Mouse (Mus musculus): Measurements from ENCODE around the gene Shmt1. TPM values are rescaled to one million over a fixed set of nuclear protein-coding genes. Genes with fewer than 3 reads are reported as not detected.
"Not testable (repeated sequence)": the region's sequence is repeated elsewhere in the genome, so short reads cannot be mapped to it uniquely, and the experiment has no call there.

Shmt1 gene
- 10 to 100 TPM; 40.4 to 80.2 TPM for total RNA-seq (2021)
- long read RNA-seq, experiment 1, transcript Shmt1-201 (12 exons, 2,858 nt): major isoform, 154 of 171 reads
- long read RNA-seq, experiment 1, partial matches to known transcripts: 12 of 171 reads
- long read RNA-seq, experiment 1, other reads (novel, unspliced or antisense): 3 of 171 reads
- long read RNA-seq, experiment 2, transcript Shmt1-201 (12 exons, 2,858 nt): major isoform, 18 of 20 reads
- long read RNA-seq, experiment 2, partial matches to known transcripts: 1 of 20 reads
- long read RNA-seq, experiment 2, other reads (novel, unspliced or antisense): 0 of 20 reads

DNA sequence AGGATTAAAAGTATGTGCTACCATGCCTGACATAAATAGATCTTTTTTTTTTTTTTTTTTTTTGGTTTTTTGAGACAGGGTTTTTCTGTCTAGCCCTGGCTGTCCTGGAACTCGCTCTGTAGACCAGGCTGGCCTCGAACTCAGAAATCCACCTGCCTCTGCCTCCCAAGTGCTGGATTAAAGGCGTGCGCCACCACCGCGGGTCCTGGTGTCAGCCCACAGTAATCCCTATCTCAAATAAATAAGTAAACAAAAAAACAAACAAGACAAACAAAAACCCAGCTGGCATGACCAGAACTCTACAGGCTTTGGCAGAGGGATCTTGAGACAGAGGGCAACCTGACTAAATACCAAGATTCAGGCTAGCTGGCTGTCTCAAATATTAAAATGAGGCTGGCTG lies at the start of gene Shmt1:
Shmt1 (minus strand) TSS at position 101 of the 400 bp plus-strand sequence.
- DNase-seq: not testable (repeated sequence)

- no peak for DNase-seq
Measured at GRCm38 (mm10) chr11:60856587-60856986, 45.1 kb upstream of the Shmt1 start.

- no peak for DNase-seq
Measured at GRCm38 (mm10) chr11:60845415-60845814, 33.9 kb upstream of the Shmt1 start.

GRCm38 (mm10) chr11:60843412-60843811 lies 31.9 kb upstream of the Shmt1 start:
- DNase-seq: no peak

GRCm38 (mm10) chr11:60841467-60842200 lies 30.1 kb upstream of the Shmt1 start:
- DNase-seq: peak; percentile 53 to 59

DNA sequence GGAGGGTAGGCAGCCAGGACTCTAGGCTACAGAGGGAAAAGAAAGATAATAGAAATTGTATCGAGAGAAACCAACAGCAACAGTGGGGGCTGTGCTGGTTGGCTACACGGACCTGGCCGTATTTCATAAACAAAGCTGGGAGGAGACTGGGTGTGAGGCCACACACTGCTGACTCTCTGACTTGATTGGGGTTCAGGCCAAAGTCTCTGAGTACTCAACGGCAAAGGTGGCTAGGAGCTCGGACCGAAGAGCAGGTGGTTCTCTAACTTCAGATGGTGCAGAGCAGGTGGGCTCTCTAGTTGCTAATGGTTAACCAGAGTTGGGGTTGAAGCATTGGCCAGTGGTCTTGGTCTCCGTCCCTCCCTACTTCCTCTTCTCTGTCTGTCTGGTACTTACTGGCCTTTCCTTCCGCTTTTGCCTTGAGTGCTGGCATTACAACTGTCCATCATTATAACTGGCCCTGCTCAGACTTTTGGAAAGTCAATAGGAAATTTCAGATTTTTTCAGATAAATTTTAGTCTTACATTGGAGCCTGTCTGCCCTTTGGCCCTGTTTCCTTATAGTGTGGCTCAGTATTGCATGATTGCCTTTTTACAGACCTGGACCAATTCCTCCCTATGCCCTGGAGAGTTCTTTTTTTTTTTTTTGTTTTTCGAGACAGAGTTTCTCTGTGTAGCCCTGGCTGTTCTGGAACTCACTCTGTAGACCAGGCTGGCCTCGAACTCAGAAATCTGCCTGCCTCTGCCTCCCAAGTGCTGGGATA lies 26.3 kb upstream of the Shmt1 start:
- peak in 1 of 2 experiments; percentile 27 for DNase-seq

DNA sequence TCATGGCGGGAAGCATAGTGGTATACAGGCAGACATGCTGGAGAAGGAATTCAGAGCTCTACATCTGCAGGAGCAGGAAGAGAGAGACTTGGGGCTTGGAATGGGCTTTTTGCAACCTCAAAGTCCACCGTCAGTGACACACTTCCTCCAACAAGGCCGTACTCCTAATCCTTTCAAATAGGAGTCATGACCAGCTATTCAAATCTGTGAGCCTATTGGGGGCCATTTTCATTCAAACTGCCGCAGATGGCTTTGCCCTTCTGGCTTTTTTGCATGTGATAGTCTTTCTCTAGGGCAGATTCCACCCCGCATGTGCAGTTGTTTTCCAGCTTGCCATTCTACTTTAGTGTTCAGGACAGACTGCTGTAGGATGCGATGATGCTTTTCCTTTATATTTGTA lies 25.4 kb upstream of the Shmt1 start:
- no peak for DNase-seq

DNA sequence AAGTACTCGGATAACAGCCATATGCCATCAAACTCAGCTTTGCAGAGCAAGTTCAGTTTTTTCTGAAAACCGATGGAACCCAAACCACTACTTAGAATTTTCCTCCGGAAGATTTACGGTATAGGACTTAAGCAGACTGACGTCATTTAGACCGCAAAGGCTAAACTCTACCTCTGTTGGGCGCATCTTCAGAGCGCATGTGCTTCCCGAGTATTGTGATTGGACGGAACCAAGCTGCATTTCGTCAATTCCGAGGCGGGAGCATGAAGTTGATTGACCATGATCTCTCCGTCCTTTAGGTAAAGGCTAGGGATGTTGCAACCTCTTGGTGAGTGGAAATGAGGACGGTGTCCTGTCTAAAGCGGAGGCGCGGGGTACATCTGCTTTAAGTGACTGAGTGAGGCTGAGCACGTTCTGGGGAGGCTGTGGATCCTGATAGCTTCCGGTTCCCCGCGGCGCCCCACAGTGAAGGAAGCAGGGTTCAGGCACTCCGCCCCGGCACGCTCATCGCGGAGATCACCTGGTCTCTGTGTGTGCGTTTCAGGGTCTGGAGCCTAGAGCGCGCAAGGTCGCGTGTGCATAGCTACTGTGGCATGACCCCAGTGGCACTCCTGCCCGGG lies 19.0 kb upstream of the Shmt1 start, which contains the start of gene Dhrs7b:
Dhrs7b (plus strand) TSS at position 199 of the 620 bp plus-strand sequence.
- peak; percentile 87 to 88 for DNase-seq

DNA sequence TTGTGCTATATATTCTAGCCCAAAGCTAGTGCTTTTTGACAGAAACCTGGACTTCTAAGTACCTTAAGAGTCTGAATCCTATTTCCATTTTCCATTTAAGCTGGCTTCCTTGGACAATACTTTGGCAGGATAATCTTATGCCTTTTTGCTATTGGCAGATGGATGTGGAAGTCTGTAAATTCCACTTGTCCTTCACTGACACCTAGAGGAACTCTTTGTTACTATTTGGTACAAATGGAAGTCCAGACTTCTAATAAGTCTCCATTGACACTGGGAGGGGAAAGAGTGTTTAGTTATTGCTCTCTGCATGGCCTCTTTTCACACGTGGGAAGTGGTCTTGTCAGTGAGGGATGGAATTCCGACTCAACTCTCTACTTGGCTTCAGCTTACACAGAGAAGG lies 17.4 kb upstream of the Shmt1 start:
- no peak for DNase-seq

GRCm38 (mm10) chr11:60827241-60827945 lies 15.9 kb upstream of the Shmt1 start:
- no peak for DNase-seq

DNA sequence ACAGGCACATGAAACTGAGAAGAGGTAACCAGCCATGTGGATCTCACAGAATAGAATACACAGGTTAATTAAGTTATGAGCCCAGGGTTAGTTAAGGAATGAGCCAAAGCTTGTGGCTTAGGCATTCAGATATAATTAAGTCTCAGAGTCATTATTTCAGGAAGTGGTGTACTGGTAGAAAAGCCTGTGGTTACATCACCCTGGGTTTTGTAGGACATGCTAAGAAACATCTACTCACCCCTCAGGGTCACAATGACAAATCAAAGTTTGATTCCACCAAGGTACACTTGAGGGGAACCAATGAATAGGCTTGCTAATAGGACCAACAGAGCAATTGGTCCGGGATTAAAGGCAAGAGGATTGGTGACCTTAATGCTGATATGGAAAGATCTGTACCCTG lies 15.2 kb upstream of the Shmt1 start:
- no peak for DNase-seq

GRCm38 (mm10) chr11:60825191-60825590 lies 13.7 kb upstream of the Shmt1 start:
- DNase-seq: no peak

GRCm38 (mm10) chr11:60823771-60824170 lies 12.3 kb upstream of the Shmt1 start:
- DNase-seq: no peak

DNA sequence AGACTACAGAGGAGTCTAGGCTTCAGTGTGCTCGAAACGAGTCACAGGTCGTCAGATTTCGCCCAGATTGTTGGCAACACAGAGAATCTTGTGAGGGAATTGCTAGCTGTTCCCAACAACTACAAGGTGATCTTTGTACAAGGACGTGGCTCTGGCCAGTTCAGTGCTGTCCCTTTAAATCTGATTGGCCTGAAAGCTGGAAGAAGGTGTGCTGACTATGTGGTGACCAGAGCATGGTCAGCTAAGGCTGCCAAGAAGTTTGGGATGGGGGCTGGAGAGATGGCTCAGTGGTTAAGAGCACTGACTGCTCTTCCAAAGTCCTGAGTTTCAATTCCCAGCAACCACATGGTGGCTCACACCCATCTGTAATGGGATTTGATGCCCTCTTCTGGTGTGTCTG lies 4.9 kb upstream of the Shmt1 start:
- no peak for DNase-seq

GRCm38 (mm10) chr11:60811054-60811460 lies 461 bp downstream of the Shmt1 start:
- DNase-seq: peak; percentile 98

DNA sequence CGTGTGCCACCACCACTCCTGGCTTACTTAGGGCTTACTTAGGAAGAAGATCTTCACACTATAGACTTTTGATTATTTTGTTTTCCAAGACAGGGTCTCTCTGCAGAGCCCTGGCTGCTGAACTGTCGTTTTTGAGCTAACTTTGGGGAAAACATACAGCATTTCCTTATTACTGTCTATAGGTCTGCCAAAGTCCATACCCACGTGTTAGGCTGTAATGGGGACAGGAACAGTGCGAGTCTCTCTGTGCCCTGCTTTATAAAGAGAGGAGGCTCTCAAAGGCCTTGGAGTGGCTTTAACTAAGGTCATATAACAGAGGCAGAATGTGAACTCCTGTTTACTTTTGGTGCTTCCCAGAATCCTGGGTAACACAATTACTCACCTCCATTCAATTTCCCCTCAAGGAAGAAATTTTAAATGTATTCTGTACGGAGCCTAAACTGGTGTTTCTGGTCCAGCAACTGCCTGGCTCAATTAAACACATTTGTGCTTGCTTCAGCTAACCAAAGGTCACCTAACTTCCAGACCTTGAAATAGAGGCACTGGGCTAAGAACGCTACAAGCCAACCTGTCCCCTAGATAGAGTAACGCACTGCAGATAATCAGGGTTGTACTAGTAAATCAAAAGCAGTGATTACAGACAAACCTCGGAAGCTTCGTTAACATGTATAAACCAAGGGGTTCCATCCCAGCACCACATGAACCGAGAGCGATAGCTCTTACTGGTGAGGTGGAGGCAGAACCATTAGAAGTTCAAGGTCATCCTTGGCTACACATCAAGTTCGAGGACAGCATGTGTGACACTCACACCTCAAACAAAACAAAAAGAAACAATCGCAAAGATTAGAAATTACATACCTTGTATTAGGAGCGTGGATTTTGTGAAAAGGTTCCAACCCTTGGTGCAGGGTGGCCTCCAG lies 1.2 kb downstream of the Shmt1 start:
- DNase-seq: peak in 1 of 2 experiments; percentile 13

DNA sequence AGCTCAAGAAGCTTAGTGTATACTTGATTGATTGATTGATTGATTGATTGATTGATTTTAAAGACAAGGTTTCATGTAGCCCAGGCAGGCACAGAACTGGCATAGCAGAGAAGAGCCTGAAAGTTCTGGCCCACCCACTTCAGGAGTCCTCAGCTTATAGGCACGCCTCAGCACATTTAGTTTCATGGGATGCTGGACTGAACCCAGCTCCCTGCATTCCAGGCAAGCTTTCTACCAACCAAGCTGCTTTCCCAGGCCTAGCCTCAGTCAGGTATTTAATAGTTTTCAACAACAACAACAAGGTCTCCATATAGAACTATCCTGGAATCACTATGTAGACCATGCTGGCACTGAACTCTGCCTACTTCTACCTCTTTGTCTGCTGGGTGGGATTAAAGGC lies 2.0 kb downstream of the Shmt1 start:
- DNase-seq: no peak

DNA sequence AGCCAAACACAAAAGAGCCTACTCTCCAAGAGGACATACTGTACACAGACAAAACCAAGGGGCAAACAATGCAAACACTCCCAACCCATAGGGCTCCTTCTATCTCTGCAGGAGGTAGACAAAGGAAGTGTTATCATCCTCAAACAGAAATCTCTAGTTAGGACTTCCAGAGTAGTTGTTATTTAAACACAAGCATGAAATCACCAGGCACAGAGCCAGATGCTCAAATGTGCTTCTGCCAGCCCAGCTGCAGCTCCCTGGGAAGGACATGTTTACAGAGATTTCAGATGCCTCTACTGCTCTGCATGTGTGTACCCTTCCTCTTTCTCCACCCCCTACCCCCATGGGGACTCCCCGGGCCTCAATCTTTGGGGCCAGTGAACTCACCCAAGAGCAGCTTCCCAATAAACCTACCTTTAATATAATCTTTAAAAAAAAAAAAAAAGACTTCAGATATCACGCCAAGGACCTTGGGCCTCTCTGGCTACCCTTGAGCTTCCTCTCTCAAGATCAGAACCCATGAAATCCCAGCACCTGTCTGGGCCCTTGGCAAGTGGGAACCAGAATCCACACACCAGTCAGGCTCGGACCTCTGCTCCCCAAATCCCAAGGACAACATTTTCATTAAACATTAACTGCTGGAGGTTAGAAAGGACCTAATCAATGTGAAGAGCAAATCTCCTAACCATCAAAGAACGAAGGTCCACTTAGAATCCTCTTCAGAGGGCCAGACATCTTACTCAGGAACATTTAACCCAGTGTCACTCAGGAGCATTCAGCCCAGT lies 3.0 kb downstream of the Shmt1 start:
- DNase-seq: peak; percentile 80 to 81

- DNase-seq: no peak
Measured at GRCm38 (mm10) chr11:60800892-60801291, 10.6 kb downstream of the Shmt1 start.

- DNase-seq: no peak
Measured at GRCm38 (mm10) chr11:60799977-60800376, 11.5 kb downstream of the Shmt1 start.
